Mouse (Mus musculus) liver, adult 2 months (tissue): ENCODE results near the gene Vmn1r5.

Experiments
- CTCF ChIP-seq: fragments of 200-500 bp; IDR thresholded peaks from 2 replicates; pipeline ENCODE4 v1.5.1; 2011; ENCODE audit warnings: low read depth, low read length, control low read depth
- POLR2A ChIP-seq: fragments of 200-500 bp; IDR thresholded peaks from 2 replicates; pipeline ENCODE4 v1.6.1; 2011; ENCODE audit warnings: low read length, control low read depth; ENCODE audit not compliant: insufficient read depth; ENCODE audit errors: extremely low read depth

GRCm38 (mm10) chr6:57031984-57032383 is 61.9 kb downstream of the Vmn1r5 start, which contains the start of gene Vmn1r8:
- TF ChIP-seq CTCF, result no peak
- no peak for TF ChIP-seq POLR2A
